Mouse (Mus musculus) heart, adult 8-10 months (tissue): ENCODE data around the gene Card6. TPM values are rescaled to one million over a fixed set of nuclear protein-coding genes. Genes with fewer than 3 reads are reported as not detected.

ENCODE experiments used
- DNase-seq: peaks from one replicate; pipeline ENCODE4 v3.0.0; 2022; ENCODE audit warnings: low spot score
- total RNA-seq, 4 experiments: library from RNA; stranded (reverse); gene quantifications; 2 replicates each; pipeline ENCODE4 v1.2.4; 2022

Card6 gene
- 1 to 10 TPM; 8.1 to 9.1 (median 8.7) TPM for total RNA-seq

- peak; percentile 32 for DNase-seq
These were observed at the start of gene Card6 for GRCm38 (mm10) chr15:5107686-5108654. Gene Card6, minus strand, starts transcription at chr15:5108539.

- DNase-seq: no peak
These were observed 49.0 kb upstream of the Card6 start for GRCm38 (mm10) chr15:5157386-5157785.

- no peak for DNase-seq
These were observed 48.0 kb upstream of the Card6 start for GRCm38 (mm10) chr15:5156355-5156754.

GRCm38 (mm10) chr15:5155093-5155492 is 46.8 kb upstream of the Card6 start:
- DNase-seq: no peak

GRCm38 (mm10) chr15:5154621-5155020 is 46.3 kb upstream of the Card6 start:
- DNase-seq: no peak

GRCm38 (mm10) chr15:5152171-5152570 is 43.8 kb upstream of the Card6 start:
- DNase-seq: no peak

GRCm38 (mm10) chr15:5149187-5149586 is 40.8 kb upstream of the Card6 start:
- DNase-seq: no peak

- DNase-seq: no peak
These were observed 37.0 kb upstream of the Card6 start for GRCm38 (mm10) chr15:5145196-5145945.

GRCm38 (mm10) chr15:5144021-5144778 is 35.9 kb upstream of the Card6 start:
- DNase-seq: peak; percentile 35

- DNase-seq: peak; percentile 62
These were observed 35.2 kb upstream of the Card6 start, which contains the start of gene Prkaa1 for GRCm38 (mm10) chr15:5143361-5144020. Gene Prkaa1, plus strand, starts transcription at chr15:5143861.

- no peak for DNase-seq
These were observed 34.4 kb upstream of the Card6 start for GRCm38 (mm10) chr15:5142714-5143113.

- DNase-seq: no peak
These were observed 33.7 kb upstream of the Card6 start for GRCm38 (mm10) chr15:5142047-5142446.

GRCm38 (mm10) chr15:5140357-5140756 is 32.0 kb upstream of the Card6 start:
- no peak for DNase-seq

- no peak for DNase-seq
These were observed 31.5 kb upstream of the Card6 start for GRCm38 (mm10) chr15:5139863-5140262.

GRCm38 (mm10) chr15:5139366-5139765 is 31.0 kb upstream of the Card6 start:
- DNase-seq: no peak

GRCm38 (mm10) chr15:5138021-5138856 is 29.9 kb upstream of the Card6 start:
- no peak for DNase-seq

- no peak for DNase-seq
These were observed 26.7 kb upstream of the Card6 start for GRCm38 (mm10) chr15:5134945-5135483.

GRCm38 (mm10) chr15:5134179-5134578 is 25.8 kb upstream of the Card6 start:
- DNase-seq: no peak

- DNase-seq: no peak
These were observed 25.0 kb upstream of the Card6 start for GRCm38 (mm10) chr15:5133301-5133700.
